In the genomic region with DNA sequence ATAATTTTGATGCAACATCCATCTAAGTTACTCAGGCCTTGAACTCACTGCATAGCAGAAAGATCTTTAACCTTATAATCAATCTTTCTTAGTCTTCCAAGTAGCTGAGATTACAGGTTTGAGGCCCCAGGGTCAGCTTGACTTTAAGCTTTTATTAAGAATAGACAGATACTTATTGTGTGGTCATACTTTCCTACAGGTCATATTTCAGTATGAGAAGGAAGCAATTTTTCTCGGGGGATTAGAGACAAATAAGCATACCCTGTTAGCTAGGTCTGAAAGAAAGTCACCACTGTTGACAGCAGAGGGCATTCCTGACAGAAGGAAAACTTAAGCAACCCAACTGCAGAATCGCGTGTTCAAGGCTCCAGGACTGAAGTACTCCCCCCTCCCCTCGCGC, we compare ENCODE assay signal across 21 mouse cellular contexts. TPM values are rescaled to one million over a fixed set of nuclear protein-coding genes. Genes with fewer than 3 reads are reported as not detected.
"Had no signal": no experiment of that assay in that cellular context is flagged by ENCODE, and none has a peak within 500 bp of the region (broad histone marks: within the 10 kb centered on the region; RNA-seq: fewer than 3 reads in every experiment).

No protein-coding gene starts in this region.

- H3K4me3 ChIP-seq: midbrain, embryonic 10.5 days; midbrain, embryonic 12.5 days; myocyte; neural tube, embryonic 13.5 days; neural tube, embryonic 15.5 days; stomach, embryonic 15.5 days had no signal

- H3K4me2 ChIP-seq: lung, embryonic 14.5 days; midbrain, embryonic 12.5 days; neural tube, embryonic 13.5 days; neural tube, embryonic 15.5 days; stomach, embryonic 15.5 days had no signal

- DNase-seq: lung, adult 18-20 months; lung, embryonic 14.5 days; lung, postnatal 10 days; lung, postnatal 4 days; midbrain, embryonic 14.5 days; right cerebral cortex, postnatal 14 days; thymus, adult 2 months; thymus, postnatal 25 days; thymus, postnatal 4 days had no signal

- H3K9ac ChIP-seq: lung, embryonic 14.5 days; midbrain, embryonic 12.5 days; neural tube, embryonic 13.5 days; neural tube, embryonic 15.5 days; stomach, embryonic 15.5 days had no signal

- H3K36me3 ChIP-seq: midbrain, embryonic 10.5 days; midbrain, embryonic 12.5 days; neural tube, embryonic 13.5 days; neural tube, embryonic 15.5 days; stomach, embryonic 15.5 days had no signal

- H3K27me3 ChIP-seq: neural tube, embryonic 13.5 days; neural tube, embryonic 15.5 days; stomach, embryonic 15.5 days had no signal

- H3K9me3 ChIP-seq: midbrain, embryonic 10.5 days; midbrain, embryonic 12.5 days; neural tube, embryonic 13.5 days; neural tube, embryonic 15.5 days; stomach, embryonic 15.5 days had no signal

- H3K27ac ChIP-seq: midbrain, embryonic 10.5 days; midbrain, embryonic 12.5 days; neural tube, embryonic 13.5 days; neural tube, embryonic 15.5 days; stomach, embryonic 15.5 days; stomach, postnatal 0 days had no signal

RNA-seq across cellular contexts. Expression of gene Gm20503, which starts 5.0 kb away (rescaled TPM):
- total RNA-seq: megakaryocyte, adult 5-6 weeks; megakaryocyte-erythroid progenitor cell, adult 5-6 weeks had no signal
- polyA plus RNA-seq: spleen, adult 2 months; testis, adult 2 months; thymus, adult 2 months; urinary bladder, adult 2 months had no signal
